Mouse (Mus musculus) MEL (cell line): Measurements from ENCODE around the gene 0610012G03Rik. TPM values are rescaled to one million over a fixed set of nuclear protein-coding genes. Genes with fewer than 3 reads are reported as not detected.
A peak's percentile ranks its signal among the peaks of the same experiment; 100 is the strongest.

Source experiments
- DNase-seq: peaks from one replicate; pipeline ENCODE4 v3.0.0; 2011; ENCODE audit warnings: low read depth, low spot score
- H3K27ac ChIP-seq: 2 replicates; pipeline ENCODE4 v1.5.1; 2012; ENCODE audit warnings: low read depth, mild to moderate bottlenecking, control low read depth, low read length, moderate library complexity; ENCODE audit not compliant: control insufficient read depth
- H3K27me3 ChIP-seq, 2 experiments: fragments of 150-350 bp in 1 of 2; sonication (generic) in 1 of 2; 2 replicates each; pipeline ENCODE4 v1.6.1; 2012; ENCODE audit warnings: low read length in 2 of 2, mild to moderate bottlenecking in 2 of 2, improper control_type of control experiment in 1 of 2, moderate library complexity in 1 of 2; ENCODE audit not compliant: insufficient read depth in 2 of 2, control insufficient read depth in 1 of 2
- H3K36me3 ChIP-seq, 2 experiments: 2 replicates each; pipeline ENCODE4 v1.6.1; 2012 to 2014; ENCODE audit warnings: low read length in 2 of 2, improper control_type of control experiment in 1 of 2, inconsistent platforms in 1 of 2, mild to moderate bottlenecking in 1 of 2; ENCODE audit not compliant: insufficient read depth in 2 of 2, control insufficient read depth in 1 of 2
- H3K4me1 ChIP-seq, 2 experiments: fragments of 150-350 bp in 1 of 2; sonication (generic) in 1 of 2; 2 replicates each; pipeline ENCODE4 v1.6.1; 2012; ENCODE audit warnings: low read length in 2 of 2, improper control_type of control experiment in 1 of 2, mild to moderate bottlenecking in 1 of 2; ENCODE audit not compliant: insufficient read depth in 2 of 2, control insufficient read depth in 1 of 2
- H3K4me3 ChIP-seq, 2 experiments: fragments of 150-350 bp in 1 of 2; sonication (generic) in 1 of 2; 2 replicates each; pipeline ENCODE4 v1.5.1; 2012; ENCODE audit warnings: low read depth in 2 of 2, low read length in 2 of 2, mild to moderate bottlenecking in 2 of 2, moderate library complexity in 2 of 2, control low read depth in 1 of 2, improper control_type of control experiment in 1 of 2; ENCODE audit not compliant: control insufficient read depth in 1 of 2, insufficient read depth in 1 of 2
- H3K79me2 ChIP-seq: 2 replicates; pipeline ENCODE4 v1.6.1; 2012; ENCODE audit warnings: mild to moderate bottlenecking, low read length, moderate library complexity; ENCODE audit not compliant: control insufficient read depth, poor library complexity, insufficient read depth
- H3K9ac ChIP-seq: 2 replicates; pipeline ENCODE4 v1.6.1; 2012; ENCODE audit warnings: low read depth, mild to moderate bottlenecking, control low read depth, low read length, moderate library complexity; ENCODE audit not compliant: control insufficient read depth, poor library complexity, severe bottlenecking
- H3K9me3 ChIP-seq: fragments of 150-350 bp; sonication (generic); replicated peaks from 2 replicates; pipeline ENCODE4 v1.6.1; 2012; ENCODE audit warnings: mild to moderate bottlenecking, low read length, improper control_type of control experiment, moderate library complexity; ENCODE audit not compliant: insufficient read depth
- BHLHE40 ChIP-seq: IDR thresholded peaks from 2 replicates; pipeline ENCODE4 v1.6.1; 2012; ENCODE audit warnings: low read depth, mild to moderate bottlenecking, inconsistent platforms, low read length, improper control_type of control experiment, borderline replicate concordance
- CHD1 ChIP-seq: IDR thresholded peaks from 2 replicates; pipeline ENCODE4 v1.6.1; 2012; ENCODE audit warnings: low read depth, mild to moderate bottlenecking, inconsistent platforms, low read length, improper control_type of control experiment
- CHD2 ChIP-seq: IDR thresholded peaks from 2 replicates; pipeline ENCODE4 v1.6.1; 2011; ENCODE audit warnings: low read length, improper control_type of control experiment
- CTCF ChIP-seq, 3 experiments: IDR thresholded peaks in 2 of 3; conservative IDR thresholded peaks in 1 of 3; 2 replicates each; pipeline ENCODE4 v1.5.1; 2011 to 2012; ENCODE audit warnings: low read length in 3 of 3, low read depth in 2 of 3, mild to moderate bottlenecking in 2 of 3, improper control_type of control experiment in 1 of 3, inconsistent platforms in 1 of 3, mixed read lengths in 1 of 3, moderate library complexity in 1 of 3; ENCODE audit not compliant: control insufficient read depth in 1 of 3, insufficient read depth in 1 of 3, poor library complexity in 1 of 3, severe bottlenecking in 1 of 3
- E2F4 ChIP-seq: IDR thresholded peaks from 2 replicates; pipeline ENCODE4 v1.6.1; 2011; ENCODE audit warnings: low read depth, low read length, improper control_type of control experiment, borderline replicate concordance
- ELF1 ChIP-seq: IDR thresholded peaks from 2 replicates; pipeline ENCODE4 v1.6.1; 2014; ENCODE audit warnings: low read depth, mild to moderate bottlenecking, inconsistent platforms, low read length, improper control_type of control experiment, moderate library complexity
- EP300 ChIP-seq, 2 experiments: IDR thresholded peaks; 2 replicates each; pipeline ENCODE4 v1.6.1; 2011; ENCODE audit warnings: improper control_type of control experiment in 2 of 2, low read length in 2 of 2, low read depth in 1 of 2, mild to moderate bottlenecking in 1 of 2
- ETS1 ChIP-seq: IDR thresholded peaks from 2 replicates; pipeline ENCODE4 v1.6.1; 2012; ENCODE audit warnings: low read depth, mild to moderate bottlenecking, inconsistent platforms, low read length, improper control_type of control experiment, moderate library complexity
- HCFC1 ChIP-seq: IDR thresholded peaks from 2 replicates; pipeline ENCODE4 v1.6.1; 2012; ENCODE audit warnings: low read depth, mild to moderate bottlenecking, inconsistent platforms, low read length, improper control_type of control experiment, moderate library complexity
- JUND ChIP-seq: IDR thresholded peaks from 2 replicates; pipeline ENCODE4 v1.6.1; 2011; ENCODE audit warnings: low read depth, mild to moderate bottlenecking, improper control_type of control experiment, low read length
- KAT2A ChIP-seq: conservative IDR thresholded peaks from 2 replicates; pipeline ENCODE4 v1.6.1; 2012; ENCODE audit warnings: low read depth, low read length, improper control_type of control experiment, inconsistent platforms
- MEF2A ChIP-seq: IDR thresholded peaks from 2 replicates; pipeline ENCODE4 v1.6.1; 2014; ENCODE audit warnings: low read depth, mild to moderate bottlenecking, inconsistent platforms, low read length, improper control_type of control experiment; ENCODE audit not compliant: poor library complexity, insufficient replicate concordance, severe bottlenecking; ENCODE audit errors: extremely low read depth
- MXI1 ChIP-seq: IDR thresholded peaks from 2 replicates; pipeline ENCODE4 v1.6.1; 2011; ENCODE audit warnings: mild to moderate bottlenecking, low read depth, low read length, improper control_type of control experiment
- NELFE ChIP-seq: IDR thresholded peaks from 2 replicates; pipeline ENCODE4 v1.6.1; 2011; ENCODE audit warnings: low read depth, low read length, improper control_type of control experiment
- NRF1 ChIP-seq: IDR thresholded peaks from 2 replicates; pipeline ENCODE4 v1.6.1; 2014; ENCODE audit warnings: low read depth, mild to moderate bottlenecking, inconsistent platforms, low read length, improper control_type of control experiment, moderate library complexity; ENCODE audit not compliant: poor library complexity, insufficient read depth, severe bottlenecking
- POLR2A ChIP-seq, 2 experiments: IDR thresholded peaks; 2 replicates each; pipeline ENCODE4 v1.6.1; 2011 to 2012; ENCODE audit warnings: low read length in 2 of 2, mild to moderate bottlenecking in 2 of 2, control low read depth in 1 of 2, improper control_type of control experiment in 1 of 2, low read depth in 1 of 2, moderate library complexity in 1 of 2; ENCODE audit not compliant: control insufficient read depth in 1 of 2, insufficient read depth in 1 of 2, poor library complexity in 1 of 2
- POLR2AphosphoS2 ChIP-seq: IDR thresholded peaks from 2 replicates; pipeline ENCODE4 v1.6.1; 2011; ENCODE audit warnings: low read length, improper control_type of control experiment
- POLR2AphosphoS5 ChIP-seq: IDR thresholded peaks from 2 replicates; pipeline ENCODE4 v1.6.1; 2012; ENCODE audit warnings: low read depth, borderline replicate concordance, mild to moderate bottlenecking, inconsistent platforms, low read length, moderate library complexity, mixed read lengths
- RAD21 ChIP-seq: IDR thresholded peaks from 2 replicates; pipeline ENCODE4 v1.6.1; 2011; ENCODE audit warnings: mild to moderate bottlenecking, low read depth, low read length, improper control_type of control experiment
- SMC3 ChIP-seq: IDR thresholded peaks from 2 replicates; pipeline ENCODE4 v1.6.1; 2011; ENCODE audit warnings: low read depth, low read length, improper control_type of control experiment
- TAL1 ChIP-seq: IDR thresholded peaks from 2 replicates; pipeline ENCODE4 v1.6.1; 2012; ENCODE audit warnings: mild to moderate bottlenecking, inconsistent platforms, low read length, moderate library complexity, mixed read lengths
- TBP ChIP-seq: IDR thresholded peaks from 2 replicates; pipeline ENCODE4 v1.8.0; 2011; ENCODE audit warnings: low read depth, low read length, improper control_type of control experiment
- TCF12 ChIP-seq: IDR thresholded peaks from 2 replicates; pipeline ENCODE4 v1.6.1; 2014; ENCODE audit warnings: low read depth, mild to moderate bottlenecking, inconsistent platforms, low read length, improper control_type of control experiment, moderate library complexity
- USF1 ChIP-seq: IDR thresholded peaks from 2 replicates; pipeline ENCODE4 v1.6.1; 2014; ENCODE audit warnings: low read depth, mild to moderate bottlenecking, inconsistent platforms, low read length, improper control_type of control experiment, moderate library complexity
- USF2 ChIP-seq, 2 experiments: IDR thresholded peaks; 2 replicates each; pipeline ENCODE4 v1.6.1; 2011 to 2012; ENCODE audit warnings: improper control_type of control experiment in 2 of 2, low read length in 2 of 2, borderline replicate concordance in 1 of 2, inconsistent platforms in 1 of 2, low read depth in 1 of 2, mild to moderate bottlenecking in 1 of 2; ENCODE audit not compliant: insufficient read depth in 1 of 2
- ZC3H11A ChIP-seq: IDR thresholded peaks from 2 replicates; pipeline ENCODE4 v1.6.1; 2012; ENCODE audit warnings: low read depth, mild to moderate bottlenecking, inconsistent platforms, low read length, improper control_type of control experiment
- ZKSCAN1 ChIP-seq: IDR thresholded peaks from 2 replicates; pipeline ENCODE4 v1.6.1; 2012; ENCODE audit warnings: low read depth, mild to moderate bottlenecking, inconsistent platforms, low read length, improper control_type of control experiment, moderate library complexity
- ZNF384 ChIP-seq: IDR thresholded peaks from 2 replicates; pipeline ENCODE4 v1.6.1; 2012; ENCODE audit warnings: low read depth, mild to moderate bottlenecking, inconsistent platforms, low read length, improper control_type of control experiment
- polyA plus RNA-seq, 2 experiments: library from polyadenylated mRNA; stranded (reverse) in 1 of 2; unstranded in 1 of 2; fragments of >175 nt in 1 of 2; fragments of >200 nt in 1 of 2; gene quantifications; 2 replicates each; pipeline versions ENCODE4 v1.2.1 to v1.2.4; 2012; ENCODE audit warnings: low replicate concordance in 2 of 2, low read depth in 1 of 2; ENCODE audit not compliant: insufficient read length in 2 of 2, insufficient read depth in 1 of 2, missing spikeins in 1 of 2
- total RNA-seq: library from RNA; depleted of rRNA; stranded (reverse); fragments of 300-350 nt; gene quantifications from 2 replicates; pipeline ENCODE4 v1.2.3, GENCODE M21; 2012

0610012G03Rik gene
- total and polyA plus RNA-seq, 3 experiments: 41.9 to 56.2 TPM; not detected in 1

DNA sequence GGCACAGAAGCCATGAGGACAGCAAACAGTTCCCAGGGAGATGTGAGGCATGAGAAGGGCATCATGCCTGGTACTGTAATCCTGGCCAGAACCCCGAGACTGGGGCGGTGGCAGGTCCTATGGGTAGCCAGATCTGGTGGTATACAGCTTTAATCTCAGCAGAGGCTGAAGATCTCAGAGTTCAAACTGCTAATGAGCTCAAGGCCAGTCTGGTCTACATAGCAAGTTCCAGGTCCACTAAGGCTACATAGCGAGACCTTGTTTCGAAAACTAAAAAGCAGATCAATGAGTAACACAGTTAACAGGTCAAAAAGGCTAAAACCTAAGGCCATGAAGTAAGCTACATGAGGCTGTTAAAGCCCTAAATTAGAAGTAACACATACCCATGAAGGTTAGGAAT, 44.9 kb upstream of the 0610012G03Rik start:
- no peak for DNase-seq
- Histone ChIP-seq H3K27me3 (no peaks in the 10 kb centered on the region), H3K27ac (no peak overlapping the region), H3K4me3 (no peak overlapping the region), H3K79me2 (peaks cover 17% of the 10 kb centered on the region), H3K4me1 (no peaks in the 10 kb centered on the region), H3K9me3 (no peaks in the 10 kb centered on the region), H3K9ac (no peak overlapping the region), H3K36me3 (peaks cover 0 to 14% of the 10 kb centered on the region in 2 experiments; a peak in 2 of 4 replicates)
- TF ChIP-seq HCFC1 (no peak), POLR2AphosphoS5 (no peak), POLR2A (IDR thresholded peaks at IDR 0.05; ENCODE audit: control insufficient read depth in 1 of 2, insufficient read depth in 1 of 2, low read depth in 1 of 2, low read length in 2 of 2, poor library complexity in 1 of 2) (no peak), CTCF (IDR thresholded peaks at IDR 0.05 in 2 of 3, conservative IDR thresholded peaks at IDR 0.05 in 1 of 3; ENCODE audit: control insufficient read depth in 1 of 3, insufficient read depth in 1 of 3, low read depth in 2 of 3, low read length in 3 of 3, poor library complexity in 1 of 3, severe bottlenecking in 1 of 3) (no peak), JUND (no peak), SMC3 (no peak), ZNF384 (no peak), TAL1 (no peak), CHD1 (no peak), USF1 (no peak), EP300 (IDR thresholded peaks at IDR 0.05; ENCODE audit: low read depth in 1 of 2, low read length in 2 of 2) (no peak), MXI1 (no peak), NELFE (no peak), ETS1 (no peak), KAT2A (no peak), RAD21 (no peak), POLR2AphosphoS2 (no peak)

DNA sequence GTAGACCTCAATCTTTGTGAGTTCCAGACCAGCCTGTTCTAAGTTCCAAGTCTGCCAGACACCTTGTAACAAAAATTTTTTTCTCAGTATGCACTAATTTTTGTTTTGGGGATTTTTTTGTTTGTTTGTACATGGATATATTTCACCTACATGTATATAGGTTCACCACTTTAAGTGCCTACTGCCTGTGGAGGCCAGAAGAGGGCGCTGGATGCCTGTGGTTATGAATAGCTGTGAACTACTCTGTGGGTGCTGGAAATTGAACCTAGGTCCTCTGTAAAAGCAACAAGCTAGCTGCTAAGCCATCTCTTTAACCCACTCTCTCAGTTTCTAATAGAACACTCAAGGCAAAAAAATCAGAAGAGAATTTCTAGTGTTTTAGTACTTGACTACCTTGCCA, 43.7 kb upstream of the 0610012G03Rik start:
- H3K36me3 ChIP-seq: peaks cover 0 to 19% of the 10 kb centered on the region in 2 experiments; a peak in 2 of 4 replicates

More for the DNA sequence above, 43.7 kb upstream of the 0610012G03Rik start:
- H3K79me2 ChIP-seq: peaks cover 8% of the 10 kb centered on the region; the same call in 1 of the 2 replicates
- peak; percentile 69 for DNase-seq
- no peak overlapping the region for H3K9ac ChIP-seq
- H3K4me3 ChIP-seq: no peak overlapping the region
- no peak overlapping the region for H3K27ac ChIP-seq
- no peaks in the 10 kb centered on the region for H3K4me1 ChIP-seq
- H3K9me3 ChIP-seq: no peaks in the 10 kb centered on the region
- TF ChIP-seq MXI1 (no peak), ZNF384 (no peak), TCF12 (no peak), CHD2 (no peak), CTCF (IDR thresholded peaks at IDR 0.05 in 2 of 3, conservative IDR thresholded peaks at IDR 0.05 in 1 of 3; ENCODE audit: control insufficient read depth in 1 of 3, insufficient read depth in 1 of 3, low read depth in 2 of 3, low read length in 3 of 3, poor library complexity in 1 of 3, severe bottlenecking in 1 of 3) (peak; percentile 49 to 67 (median 57)), RAD21 (peak; percentile 53), ELF1 (no peak), SMC3 (peak; percentile 31), NRF1 (no peak), ETS1 (no peak), TBP (no peak), POLR2A (IDR thresholded peaks at IDR 0.05; ENCODE audit: control insufficient read depth in 1 of 2, insufficient read depth in 1 of 2, low read depth in 1 of 2, low read length in 2 of 2, poor library complexity in 1 of 2) (no peak), USF2 (IDR thresholded peaks at IDR 0.05; ENCODE audit: borderline replicate concordance in 1 of 2, insufficient read depth in 1 of 2, low read depth in 1 of 2, low read length in 2 of 2) (no peak), MEF2A (no peak), EP300 (IDR thresholded peaks at IDR 0.05; ENCODE audit: low read depth in 1 of 2, low read length in 2 of 2) (no peak), HCFC1 (no peak), E2F4 (no peak), BHLHE40 (no peak), CHD1 (no peak), ZC3H11A (no peak), POLR2AphosphoS5 (no peak), ZKSCAN1 (no peak)
- no peaks in the 10 kb centered on the region for H3K27me3 ChIP-seq
